Mouse (Mus musculus) lung, postnatal 0 days (tissue): ENCODE measurements at regions not wholly inside any gene's neighbourhood (a gene's known extent, or its start where the extent isn't known, plus 50 kb on each side); places are given as distances from the start of the nearest gene placed in this dataset.

Source experiments
- CTCF ChIP-seq: IDR thresholded peaks from 2 replicates; pipeline ENCODE4 v1.5.1; 2016; ENCODE audit warnings: antibody characterized with exemption, mild to moderate bottlenecking
- EP300 ChIP-seq: IDR thresholded peaks from 2 replicates; pipeline ENCODE4 v1.6.1; 2016; ENCODE audit warnings: antibody characterized with exemption, mild to moderate bottlenecking, control low read depth

- TF ChIP-seq CTCF: no peak
- TF ChIP-seq EP300: no peak
Observed at GRCm38 (mm10) chr5:136627671-136628292, 60.5 kb upstream of the Cux1 start.
